Mouse (Mus musculus): ENCODE data around the gene Zdhhc18.

DNA sequence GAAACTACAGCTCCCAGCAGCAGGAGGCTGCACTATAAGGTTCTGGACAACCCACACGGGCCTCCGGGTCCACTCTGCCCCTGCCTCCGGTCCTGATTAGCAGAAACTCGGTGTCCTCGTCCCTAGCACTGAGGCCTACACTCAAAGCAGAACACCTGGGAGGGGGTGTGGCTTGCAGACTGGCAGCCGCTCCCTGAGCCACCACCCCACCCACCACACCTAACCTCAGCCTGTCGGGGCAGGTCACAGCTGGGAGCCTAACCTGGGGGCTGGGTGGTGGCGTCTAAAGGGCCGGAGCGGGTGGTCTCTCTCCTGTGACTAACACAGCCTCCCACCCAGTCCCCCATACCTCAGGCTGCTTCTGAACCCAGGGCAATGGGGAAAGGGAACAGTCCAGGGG lies 42.7 kb downstream of the Zdhhc18 start:
- TF ChIP-seq CTCF (IDR thresholded peaks at IDR 0.05) (no peak), EP300 (IDR thresholded peaks at IDR 0.05) (no peak)
